Mouse (Mus musculus) cerebellum, adult 2 months (tissue): ENCODE results near the gene Trim47. TPM values are rescaled to one million over a fixed set of nuclear protein-coding genes. Genes with fewer than 3 reads are reported as not detected.
"Not testable (repeated sequence)": the region's sequence is repeated elsewhere in the genome, so short reads cannot be mapped to it uniquely, and the experiment has no call there.

ENCODE experiments used
- DNase-seq, 2 experiments: peaks; one replicate each; pipeline ENCODE4 v3.0.0; 2021
- H3K27ac ChIP-seq: fragments of 200-500 bp; 2 replicates; pipeline ENCODE4 v1.5.1; 2012; ENCODE audit warnings: low read length, control low read depth, inconsistent platforms; ENCODE audit not compliant: insufficient read depth
- H3K27me3 ChIP-seq: fragments of 200-500 bp; 2 replicates; pipeline ENCODE4 v1.6.1; 2012; ENCODE audit warnings: inconsistent platforms, mild to moderate bottlenecking, low read length, moderate library complexity; ENCODE audit not compliant: control insufficient read depth, insufficient read depth
- H3K4me1 ChIP-seq: fragments of 200-500 bp; 2 replicates; pipeline ENCODE4 v1.6.1; 2011; ENCODE audit warnings: low read length; ENCODE audit not compliant: control insufficient read depth, insufficient read depth
- H3K4me3 ChIP-seq: fragments of 200-500 bp; replicated peaks from 2 replicates; pipeline ENCODE3; 2011; ENCODE audit warnings: mild to moderate bottlenecking, low read depth, low read length, control low read depth; ENCODE audit not compliant: insufficient read depth
- CTCF ChIP-seq: fragments of 200-500 bp; IDR thresholded peaks from 2 replicates; pipeline ENCODE4 v1.5.1; 2011; ENCODE audit warnings: low read depth, mild to moderate bottlenecking, control low read depth, low read length, moderate library complexity, borderline replicate concordance; ENCODE audit not compliant: insufficient read depth
- POLR2A ChIP-seq: fragments of 200-500 bp; IDR thresholded peaks from 2 replicates; pipeline ENCODE4 v1.6.1; 2011; ENCODE audit warnings: low read length, control low read depth, borderline replicate concordance; ENCODE audit not compliant: insufficient read depth
- WGBS: fragments of 180-500 bp; shearing (Covaris S2); methylation state at CpG from one replicate; pipeline ENCODE4 v1.1.7; 2018; 5-methylcytosine and 5-hydroxymethylcytosine counted together
- polyA plus RNA-seq: library from polyadenylated mRNA; depleted of rRNA; stranded (reverse); fragments of >200 nt; gene quantifications from 2 replicates; pipeline ENCODE4 v1.2.3, GENCODE M21; 2012

The Trim47 gene
- polyA plus RNA-seq, 1 experiment, result 4.1 TPM

DNA sequence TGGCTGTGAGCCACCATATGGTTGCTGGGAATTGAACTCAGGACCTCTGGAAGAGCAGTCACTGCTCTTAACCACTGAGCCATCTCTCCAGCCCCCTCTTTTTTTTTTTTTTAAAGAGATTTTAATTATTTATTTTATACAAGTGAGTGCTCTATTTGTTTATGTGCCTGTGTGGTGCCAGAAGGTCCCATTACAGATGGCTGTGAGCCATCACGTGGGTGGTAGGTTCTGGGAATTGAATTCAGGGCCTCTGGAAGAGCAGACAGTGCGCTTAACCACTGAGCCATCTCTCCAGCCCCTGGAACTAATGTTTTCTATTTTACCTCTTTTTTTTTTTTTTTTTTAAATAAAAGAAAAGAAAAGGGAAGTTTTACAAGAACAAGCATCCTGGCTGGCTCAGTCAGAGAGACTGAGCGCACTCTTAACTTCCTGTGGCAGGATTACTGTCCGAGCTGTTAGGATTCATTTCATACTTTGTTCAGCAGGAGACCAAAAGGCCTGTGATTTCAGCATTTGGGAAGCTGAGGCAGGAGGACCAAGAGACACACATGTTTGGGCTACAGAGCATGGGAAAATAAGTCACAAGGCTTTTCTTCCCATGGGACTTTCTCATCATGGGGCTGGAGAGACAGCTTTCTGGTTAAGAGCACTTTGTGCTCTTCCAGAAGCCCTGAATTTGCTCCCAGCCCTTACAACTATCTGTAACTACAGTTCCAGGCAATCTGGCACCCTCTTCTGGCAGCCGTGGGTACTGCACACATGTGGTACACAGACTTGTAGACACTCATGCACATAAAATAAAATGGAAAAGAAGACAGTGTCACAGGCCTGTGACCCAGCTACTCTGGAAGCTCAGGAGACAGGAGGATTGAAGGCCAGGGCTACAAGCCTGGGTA lies 30.5 kb downstream of the Trim47 start:
- WGBS, result 89% methylated on average over 5 of the region's 5 CpGs
- no peak overlapping the region for H3K4me3 ChIP-seq
- no peak overlapping the region for H3K27ac ChIP-seq
- TF ChIP-seq CTCF (peak; percentile 27; the same call in 1 of the 2 replicates), POLR2A (no peak)
- DNase-seq, result no peak
- no peaks in the 10 kb centered on the region for H3K27me3 ChIP-seq
- H3K4me1 ChIP-seq, result no peaks in the 10 kb centered on the region

DNA sequence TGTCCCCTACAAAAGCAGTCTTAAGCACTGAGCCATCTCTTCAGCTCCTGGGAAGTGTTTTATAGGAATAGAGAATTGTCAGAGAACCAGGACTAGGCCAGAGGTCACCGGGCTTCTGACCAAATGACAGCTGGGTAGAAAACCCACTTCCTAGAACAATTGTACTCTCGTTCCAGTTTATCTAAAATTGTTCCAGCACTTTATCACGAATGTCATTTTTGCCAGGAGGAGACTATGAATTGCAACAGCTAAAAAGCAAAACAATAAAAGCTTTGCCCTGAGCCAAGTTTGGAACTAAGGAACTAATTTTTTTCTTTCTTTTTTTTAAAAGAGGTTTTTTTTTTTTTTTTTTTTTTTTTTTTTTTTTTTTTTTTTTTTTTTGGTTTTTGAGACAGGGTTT lies 31.4 kb downstream of the Trim47 start:
- no peak for DNase-seq
- TF ChIP-seq POLR2A (no peak), CTCF (no peak)
- WGBS, result 64% methylated on average over 3 of the region's 3 CpGs
- Histone ChIP-seq H3K27ac (no peak overlapping the region), H3K27me3 (no peaks in the 10 kb centered on the region), H3K4me1 (no peaks in the 10 kb centered on the region), H3K4me3 (no peak overlapping the region)

DNA sequence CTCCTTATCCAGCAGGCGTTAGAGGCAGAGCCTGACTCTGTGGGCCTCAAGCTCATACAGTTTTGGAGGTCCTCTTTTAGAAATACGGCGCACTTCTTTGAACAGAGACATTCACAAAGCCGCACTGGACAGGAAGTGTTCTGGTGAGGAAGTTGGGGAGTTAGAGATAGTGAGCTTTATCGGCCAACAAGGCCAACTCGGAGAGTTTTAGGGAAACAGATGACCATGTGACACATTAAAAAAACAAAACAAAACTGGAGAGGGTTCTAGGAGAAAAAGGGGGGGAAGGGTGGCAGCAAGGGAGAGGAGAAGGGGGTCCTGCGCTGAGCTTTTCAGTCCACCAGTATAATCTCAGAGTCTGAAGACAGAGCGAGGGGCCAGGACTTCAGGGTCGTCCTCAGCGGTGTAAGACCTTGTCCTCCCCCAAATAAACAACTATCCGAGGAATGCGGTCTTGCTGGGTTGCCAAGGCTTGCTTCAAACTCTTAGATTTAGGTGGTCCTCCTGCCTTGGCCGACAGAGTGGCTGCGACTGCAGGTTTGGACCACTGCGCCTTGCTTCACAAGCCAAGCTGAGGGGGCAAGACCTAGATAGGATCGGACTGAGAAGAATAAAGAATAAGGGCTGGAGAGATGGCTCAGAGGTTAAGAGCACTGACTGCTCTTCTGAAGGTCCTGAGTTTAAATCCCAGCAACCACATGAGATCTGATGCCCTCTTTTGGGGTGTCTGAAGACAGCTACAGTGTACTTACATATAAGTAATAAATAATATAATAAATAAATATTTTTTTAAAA lies 33.0 kb downstream of the Trim47 start:
- H3K27me3 ChIP-seq, result no peaks in the 10 kb centered on the region
- no peak for TF ChIP-seq POLR2A
- no peak for TF ChIP-seq CTCF
- H3K4me1 ChIP-seq, result no peaks in the 10 kb centered on the region
- WGBS, result 73% methylated on average over 16 of the region's 16 CpGs
- H3K27ac ChIP-seq, result no peak overlapping the region
- H3K4me3 ChIP-seq, result no peak overlapping the region
- DNase-seq, result no peak

DNA sequence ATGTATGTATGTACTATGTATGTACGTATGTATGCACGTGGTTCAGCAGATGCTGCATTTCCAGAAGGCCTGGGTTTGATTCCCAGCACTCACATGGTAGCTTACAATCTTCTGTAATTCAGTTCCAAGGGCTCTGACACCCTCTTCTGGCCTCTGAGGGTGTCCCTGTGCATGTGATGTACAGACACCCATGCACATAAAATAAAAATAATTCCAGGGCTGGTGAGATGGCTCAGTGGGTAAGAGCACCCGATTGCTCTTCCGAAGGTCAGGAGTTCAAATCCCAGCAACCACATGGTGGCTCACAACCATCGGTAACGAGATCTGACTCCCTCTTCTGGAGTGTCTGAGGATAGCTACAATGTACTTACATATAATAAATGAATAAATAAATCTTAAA lies 34.1 kb downstream of the Trim47 start:
- H3K27ac ChIP-seq, H3K27me3 ChIP-seq, H3K4me3 ChIP-seq, DNase-seq, H3K4me1 ChIP-seq: not testable (repeated sequence)
- 90% methylated on average over 6 of the region's 6 CpGs for WGBS

DNA sequence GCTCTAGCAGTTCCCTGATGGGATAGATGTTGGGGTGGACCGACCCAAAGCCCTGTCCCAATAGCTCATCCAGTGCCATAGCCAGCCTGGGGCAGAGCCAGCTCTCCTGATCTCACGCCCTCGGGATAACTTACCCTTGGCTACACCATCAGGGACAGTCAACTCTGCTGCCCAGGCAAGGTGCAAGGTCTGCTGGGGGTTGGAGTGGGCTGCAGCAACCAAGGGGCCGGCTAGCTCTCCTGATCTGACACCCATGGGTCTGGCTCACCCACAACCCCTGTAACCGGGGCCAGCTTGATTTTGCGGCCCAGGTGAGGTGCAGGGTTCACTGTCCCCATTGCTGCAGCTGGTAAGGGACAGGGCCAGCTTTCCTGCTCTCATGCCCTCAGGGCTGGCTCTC lies 35.4 kb downstream of the Trim47 start:
- WGBS, result 82% methylated on average over 6 of the region's 6 CpGs
- TF ChIP-seq POLR2A (no peak), CTCF (no peak)
- H3K27ac ChIP-seq, result no peak overlapping the region
- no peak for DNase-seq
- no peaks in the 10 kb centered on the region for H3K27me3 ChIP-seq
- no peaks in the 10 kb centered on the region; the same call in 1 of the 2 replicates for H3K4me1 ChIP-seq
- H3K4me3 ChIP-seq, result no peak overlapping the region

DNA sequence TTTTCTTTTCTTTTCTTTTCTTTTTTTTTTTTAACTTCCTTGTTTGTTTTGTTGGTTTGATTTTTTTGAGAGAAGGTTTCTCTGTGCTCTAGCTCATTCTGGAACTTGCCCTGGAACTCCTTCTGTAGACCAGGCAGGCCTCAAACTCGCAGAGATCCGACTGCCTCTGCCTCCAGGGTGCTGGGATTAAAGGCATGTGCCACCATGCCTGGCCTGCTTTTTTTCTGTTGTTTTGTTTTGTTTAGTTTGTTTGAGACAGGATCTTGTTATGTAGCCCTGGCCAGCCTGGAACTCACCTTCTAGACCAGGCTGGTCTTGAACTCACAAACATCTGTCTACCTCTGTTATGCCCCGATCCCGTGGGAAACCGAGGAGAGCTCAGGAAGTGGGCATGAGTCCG lies 37.5 kb downstream of the Trim47 start:
- no peak for DNase-seq
- Histone ChIP-seq H3K27ac (no peak overlapping the region), H3K4me1 (peaks cover 5% of the 10 kb centered on the region), H3K27me3 (no peaks in the 10 kb centered on the region), H3K4me3 (no peak overlapping the region)
- 88% methylated on average over 6 of the region's 6 CpGs for WGBS
- TF ChIP-seq POLR2A (no peak), CTCF (no peak)

DNA sequence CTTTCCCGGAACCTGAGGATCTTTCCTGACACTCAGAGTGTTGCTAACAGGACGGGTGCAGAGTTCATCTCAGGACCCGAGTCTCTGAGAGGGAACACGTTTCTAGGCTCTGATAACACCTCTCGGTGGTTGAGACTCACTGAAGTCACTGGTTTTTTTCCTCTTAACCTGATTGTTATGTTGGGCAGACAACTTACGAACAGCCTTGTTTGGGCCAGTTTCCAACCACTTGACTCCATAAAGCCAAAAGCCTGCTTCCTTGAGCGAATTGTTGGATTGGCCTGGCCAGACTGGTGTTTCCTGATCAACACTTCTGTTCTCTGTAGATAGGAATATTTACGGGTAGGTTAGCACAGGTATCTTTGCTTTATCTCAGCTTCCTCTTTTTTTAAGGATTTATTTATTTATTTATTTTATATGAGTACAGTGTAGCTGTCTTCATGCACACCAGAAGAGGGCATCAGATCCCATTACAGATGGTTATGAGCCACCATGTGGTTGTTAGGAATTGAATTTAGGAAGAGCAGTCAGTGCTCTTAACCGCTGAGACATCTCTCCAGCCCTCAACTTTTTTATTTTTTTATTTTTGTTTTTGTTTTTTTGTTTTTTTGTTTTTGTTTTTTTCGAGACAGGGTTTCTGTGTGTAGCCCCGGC lies 38.1 kb downstream of the Trim47 start:
- H3K27ac ChIP-seq, result no peak overlapping the region
- DNase-seq, result peak in 1 of 2 experiments; percentile 12
- TF ChIP-seq POLR2A (no peak), CTCF (no peak)
- peaks cover 8% of the 10 kb centered on the region for H3K4me1 ChIP-seq
- no peaks in the 10 kb centered on the region for H3K27me3 ChIP-seq
- no peak overlapping the region for H3K4me3 ChIP-seq
- 83% methylated on average over 11 of the region's 11 CpGs for WGBS
